ENCODE assay signal across 12 mouse cellular contexts in the genomic region with DNA sequence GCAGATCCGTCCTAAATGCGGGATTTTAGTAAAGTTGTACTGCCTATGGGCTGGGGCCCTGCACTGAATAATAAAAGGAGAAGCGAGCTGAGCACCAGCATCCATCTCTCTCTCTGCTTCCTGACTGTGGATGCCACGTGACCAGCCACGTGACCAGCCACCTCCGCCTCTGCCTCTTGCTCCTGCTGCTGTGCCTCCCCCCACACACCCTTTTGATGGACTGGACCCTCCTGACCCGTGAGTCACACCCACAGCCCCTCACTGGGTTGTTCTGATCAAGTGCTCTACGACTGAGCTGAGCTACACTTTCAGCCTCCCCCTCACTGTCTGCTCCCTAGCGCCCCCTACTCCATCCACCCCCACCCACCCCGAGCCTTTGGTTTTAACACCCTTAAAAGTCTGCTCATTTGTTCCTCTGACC. TPM values are rescaled to one million over a fixed set of nuclear protein-coding genes. Genes with fewer than 3 reads are reported as not detected.
DNase-seq lines count a peak whose midpoint lies in the region; ATAC-seq and TF ChIP-seq lines count a peak whose summit lies in the region.
"Had no signal": no experiment of that assay in that cellular context is flagged by ENCODE, and none has a peak within 500 bp of the region (broad histone marks: within the 10 kb centered on the region; RNA-seq: fewer than 3 reads in every experiment).

No protein-coding gene starts in this region.

- no peak overlapping the region for H3K4me2 ChIP-seq in intestine, postnatal 0 days (replicated peaks; ENCODE audit: low read depth)
- H3K4me2 ChIP-seq in forebrain, embryonic 15.5 days (replicated peaks) = no peak overlapping the region

- H3K27ac ChIP-seq in midbrain, embryonic 10.5 days (replicated peaks) = no peak overlapping the region
- H3K27ac ChIP-seq in kidney, adult 2 months (ENCODE audit: insufficient read depth, low read depth, low read length) = no peak overlapping the region
- H3K27ac ChIP-seq in intestine, postnatal 0 days (ENCODE audit: low read depth, low read length) = no peak overlapping the region
- H3K27ac ChIP-seq in forebrain, embryonic 15.5 days (replicated peaks) = no peak overlapping the region
- H3K27ac ChIP-seq: hindbrain, embryonic 10.5 days had no signal

- DNase-seq in 3134 (ENCODE audit: extremely low read depth, insufficient read length, low spot score) = peak; percentile 84
- DNase-seq in CD8-positive naive resting alpha-beta T cell, adult 2 months (ENCODE audit: low read depth in 2 of 2, low spot score in 2 of 2) = peak; percentile 6 to 20
- DNase-seq in induced T-regulatory cell, adult 2 months (ENCODE audit: low read depth) = peak; percentile 84
- DNase-seq in midbrain, embryonic 10.5 days (ENCODE audit: low spot score) = no peak
- no peak for DNase-seq in kidney, adult 2 months
- DNase-seq: left cerebral cortex, postnatal 4 days had no signal

- H3K27me3 ChIP-seq in midbrain, embryonic 10.5 days (ENCODE audit: low read depth, poor library complexity, severe bottlenecking) = no peaks in the 10 kb centered on the region; the same call in 1 of the 2 replicates
- no peaks in the 10 kb centered on the region for H3K27me3 ChIP-seq in kidney, adult 2 months (replicated peaks; ENCODE audit: control insufficient read depth, insufficient read depth, low read length)
- H3K27me3 ChIP-seq in intestine, postnatal 0 days (replicated peaks; ENCODE audit: control insufficient read depth, insufficient read depth, low read length) = no peaks in the 10 kb centered on the region
- no peaks in the 10 kb centered on the region for H3K27me3 ChIP-seq in forebrain, embryonic 15.5 days

- peak; percentile 53 for ATAC-seq in neutrophil, adult 5-6 weeks (ENCODE audit: extremely low read depth, insufficient number of reproducible peaks, low FRiP score, poor library complexity, severe bottlenecking)
- ATAC-seq in intestine, postnatal 0 days = no peak; the same call in 1 of the 2 replicates
- ATAC-seq in forebrain, embryonic 15.5 days (replicated peaks) = no peak

- no peaks in the 10 kb centered on the region for H3K4me1 ChIP-seq in midbrain, embryonic 10.5 days
- H3K4me1 ChIP-seq in kidney, adult 2 months (ENCODE audit: control insufficient read depth, insufficient read depth, low read length) = no peaks in the 10 kb centered on the region
- no peaks in the 10 kb centered on the region for H3K4me1 ChIP-seq in intestine, postnatal 0 days (replicated peaks; ENCODE audit: control insufficient read depth, insufficient read depth, low read length)
- H3K4me1 ChIP-seq in forebrain, embryonic 15.5 days = no peaks in the 10 kb centered on the region
- H3K4me1 ChIP-seq: hindbrain, embryonic 10.5 days had no signal

- H3K4me3 ChIP-seq in midbrain, embryonic 10.5 days = no peak overlapping the region
- H3K4me3 ChIP-seq in kidney, adult 2 months (ENCODE audit: insufficient read depth, low read depth, low read length) = no peak overlapping the region
- H3K4me3 ChIP-seq in intestine, postnatal 0 days (ENCODE audit: low read depth, low read length) = no peak overlapping the region
- H3K4me3 ChIP-seq in forebrain, embryonic 15.5 days = no peak overlapping the region
- H3K4me3 ChIP-seq: hindbrain, embryonic 10.5 days had no signal

- no peak overlapping the region for H3K9ac ChIP-seq in intestine, postnatal 0 days (ENCODE audit: low read depth, low read length)
- no peak overlapping the region for H3K9ac ChIP-seq in forebrain, embryonic 15.5 days (replicated peaks)

- TF ChIP-seq POLR2A in kidney, adult 2 months (IDR thresholded peaks at IDR 0.05; ENCODE audit: low read depth, low read length) = no peak

- WGBS in midbrain, embryonic 10.5 days = 84% methylated on average over 10 of the region's 10 CpGs
- 76% methylated on average over 10 of the region's 10 CpGs for WGBS in kidney, adult 2 months
- WGBS in intestine, postnatal 0 days = 79% methylated on average over 10 of the region's 10 CpGs
- WGBS in forebrain, embryonic 15.5 days = 78% methylated on average over 10 of the region's 10 CpGs

- no peaks in the 10 kb centered on the region for H3K9me3 ChIP-seq in midbrain, embryonic 10.5 days (replicated peaks)
- H3K9me3 ChIP-seq in intestine, postnatal 0 days (ENCODE audit: control insufficient read depth) = no peaks in the 10 kb centered on the region
- H3K9me3 ChIP-seq in forebrain, embryonic 15.5 days = no peaks in the 10 kb centered on the region
- H3K9me3 ChIP-seq: hindbrain, embryonic 10.5 days had no signal

- no peak for TF ChIP-seq CTCF in kidney, adult 2 months (conservative IDR thresholded peaks at IDR 0.05; ENCODE audit: insufficient read depth, insufficient read length, low read depth, low read length)
- no peak for TF ChIP-seq CTCF in intestine, postnatal 0 days (IDR thresholded peaks at IDR 0.05; ENCODE audit: low read depth)

- no peaks in the 10 kb centered on the region for H3K36me3 ChIP-seq in midbrain, embryonic 10.5 days
- no peaks in the 10 kb centered on the region for H3K36me3 ChIP-seq in kidney, adult 2 months (ENCODE audit: control insufficient read depth, insufficient read depth, low read length)
- no peaks in the 10 kb centered on the region for H3K36me3 ChIP-seq in intestine, postnatal 0 days (ENCODE audit: control insufficient read depth, insufficient read depth)
- H3K36me3 ChIP-seq in forebrain, embryonic 15.5 days = no peaks in the 10 kb centered on the region
- H3K36me3 ChIP-seq: hindbrain, embryonic 10.5 days had no signal

RNA-seq across cellular contexts. Expression of gene Hip1, which starts 7.1 kb away (rescaled TPM):
- 51.2 and 64.4 TPM in 2 replicates for total RNA-seq in neutrophil, adult 5-6 weeks (2017)
- polyA plus RNA-seq in midbrain, embryonic 10.5 days (2016; fragmentation: Nextera tagmentation; extraction: Ambion mirVana) = 64.9 and 73.0 TPM in 2 replicates
- polyA plus RNA-seq in kidney, adult 2 months (2012; rRNA removed) = 14.1 and 16.6 TPM in 2 replicates
- 5.9 and 6.4 TPM in 2 replicates for polyA plus RNA-seq in intestine, postnatal 0 days (2015; fragmentation: Nextera tagmentation; extraction: Ambion mirVana)
- polyA plus RNA-seq in forebrain, embryonic 15.5 days (2015; fragmentation: Nextera tagmentation; extraction: Ambion mirVana) = 29.2 and 31.7 TPM in 2 replicates

RNA-seq across cellular contexts. Expression of gene Ccl26, which starts 25.6 kb away (rescaled TPM):
- total RNA-seq in neutrophil, adult 5-6 weeks (2017) = not detected in 2 replicates
- not detected in 2 replicates for polyA plus RNA-seq in midbrain, embryonic 10.5 days (2016; fragmentation: Nextera tagmentation; extraction: Ambion mirVana)
- polyA plus RNA-seq in kidney, adult 2 months (2012; rRNA removed) = not detected in 2 replicates
- polyA plus RNA-seq in intestine, postnatal 0 days (2015; fragmentation: Nextera tagmentation; extraction: Ambion mirVana) = not detected in 2 replicates
- not detected in 2 replicates for polyA plus RNA-seq in forebrain, embryonic 15.5 days (2015; fragmentation: Nextera tagmentation; extraction: Ambion mirVana)
- total RNA-seq: left cerebral cortex, postnatal 4 days had no signal
- polyA plus RNA-seq: embryonic facial prominence, embryonic 14.5 days; hindbrain, embryonic 10.5 days; testis, adult 2 months had no signal

RNA-seq across cellular contexts. Expression of gene Ccl24, which starts 35.0 kb away (rescaled TPM):
- not detected in 2 replicates for total RNA-seq in neutrophil, adult 5-6 weeks (2017)
- polyA plus RNA-seq in midbrain, embryonic 10.5 days (2016; fragmentation: Nextera tagmentation; extraction: Ambion mirVana) = 1.0 and 1.8 TPM in 2 replicates
- 1.0 and 1.2 TPM in 2 replicates for polyA plus RNA-seq in kidney, adult 2 months (2012; rRNA removed)
- polyA plus RNA-seq in intestine, postnatal 0 days (2015; fragmentation: Nextera tagmentation; extraction: Ambion mirVana) = 52.0 and 58.3 TPM in 2 replicates
- 0.87 and 1.1 TPM in 2 replicates for polyA plus RNA-seq in forebrain, embryonic 15.5 days (2015; fragmentation: Nextera tagmentation; extraction: Ambion mirVana)

Comparison
In these comparisons a context has a peak if more than half of its experiments do, and no peak if none do; other contexts are left out.
1. DNase-seq: peak in 3134 (single experiment), CD8-positive naive resting alpha-beta T cell, adult 2 months (2 of 2) and induced T-regulatory cell, adult 2 months (single experiment); none in midbrain, embryonic 10.5 days (single experiment) and kidney, adult 2 months (single experiment).
2. RNA of gene Ccl24, which starts 35.0 kb away (polyA plus RNA-seq): 52.0 to 58.3 TPM in intestine, postnatal 0 days; 0.87 to 1.1 TPM in forebrain, embryonic 15.5 days, 1.0 to 1.8 TPM in midbrain, embryonic 10.5 days and 1.0 to 1.2 TPM in kidney, adult 2 months; every median in the first group is over 10 times any median in the second.